Mouse (Mus musculus): Measurements from ENCODE around the gene Zdhhc25. TPM values are rescaled to one million over a fixed set of nuclear protein-coding genes. Genes with fewer than 3 reads are reported as not detected.

Zdhhc25 gene
- polyA plus RNA-seq (2014; fragmentation: Nextera tagmentation; extraction: Ambion mirVana): not detected in 2 replicates

- no peaks in the 10 kb centered on the region for H3K27me3 ChIP-seq (ENCODE audit: control insufficient read depth, insufficient read depth, low read length)
- no peaks in the 10 kb centered on the region for H3K4me1 ChIP-seq (ENCODE audit: control insufficient read depth, insufficient read depth, low read length)
- no peak within 1 kb of the TSS for H3K4me2 ChIP-seq (replicated peaks; ENCODE audit: low read depth, low read length)
- 84% methylated on average over 4 of the region's 4 CpGs for WGBS
- ATAC-seq (ENCODE audit: low FRiP score, low TSS enrichment): no peak
- no peaks in the 10 kb centered on the region for H3K9me3 ChIP-seq (ENCODE audit: control insufficient read depth, low read length)
- no peak within 1 kb of the TSS for H3K27ac ChIP-seq (ENCODE audit: low read depth, low read length)
- H3K9ac ChIP-seq (ENCODE audit: low read depth, low read length): no peak within 1 kb of the TSS
- H3K4me3 ChIP-seq (ENCODE audit: low read length): no peak within 1 kb of the TSS
- H3K36me3 ChIP-seq (ENCODE audit: control insufficient read depth, insufficient read depth, low read length): no peaks in the 10 kb centered on the region
Observed at GRCm38 (mm10) chr15:88600002-88600401, at the start of gene Zdhhc25. Zdhhc25 (plus strand) TSS chr15:88600302.

GRCm38 (mm10) chr15:88552852-88553251 is 47.2 kb upstream of the Zdhhc25 start:
- no peaks in the 10 kb centered on the region for H3K27me3 ChIP-seq (ENCODE audit: control insufficient read depth, insufficient read depth, low read length)
- no peak overlapping the region for H3K4me2 ChIP-seq (replicated peaks; ENCODE audit: low read depth, low read length)
- no peaks in the 10 kb centered on the region for H3K4me1 ChIP-seq (ENCODE audit: control insufficient read depth, insufficient read depth, low read length)
- no peak for ATAC-seq (ENCODE audit: low FRiP score, low TSS enrichment)
- H3K9ac ChIP-seq (ENCODE audit: low read depth, low read length): no peak overlapping the region
- no peaks in the 10 kb centered on the region for H3K9me3 ChIP-seq (ENCODE audit: control insufficient read depth, low read length)
- H3K36me3 ChIP-seq (ENCODE audit: control insufficient read depth, insufficient read depth, low read length): no peaks in the 10 kb centered on the region
- no peak overlapping the region for H3K27ac ChIP-seq (ENCODE audit: low read depth, low read length)
- 81% methylated on average over 9 of the region's 9 CpGs for WGBS
- H3K4me3 ChIP-seq (ENCODE audit: low read length): no peak overlapping the region

- Histone ChIP-seq H3K4me3 (ENCODE audit: low read length) (no peak overlapping the region), H3K4me1 (ENCODE audit: control insufficient read depth, insufficient read depth, low read length) (no peaks in the 10 kb centered on the region), H3K27ac (ENCODE audit: low read depth, low read length) (no peak overlapping the region), H3K9ac (ENCODE audit: low read depth, low read length) (no peak overlapping the region), H3K27me3 (ENCODE audit: control insufficient read depth, insufficient read depth, low read length) (no peaks in the 10 kb centered on the region), H3K36me3 (ENCODE audit: control insufficient read depth, insufficient read depth, low read length) (no peaks in the 10 kb centered on the region), H3K9me3 (ENCODE audit: control insufficient read depth, low read length) (no peaks in the 10 kb centered on the region), H3K4me2 (replicated peaks; ENCODE audit: low read depth, low read length) (no peak overlapping the region)
- WGBS: 22% methylated on average over 8 of the region's 8 CpGs
- ATAC-seq (ENCODE audit: low FRiP score, low TSS enrichment): no peak
Observed at GRCm38 (mm10) chr15:88555476-88555875, 44.6 kb upstream of the Zdhhc25 start.

- Histone ChIP-seq H3K4me3 (ENCODE audit: low read length) (no peak overlapping the region), H3K9me3 (ENCODE audit: control insufficient read depth, low read length) (no peaks in the 10 kb centered on the region), H3K9ac (ENCODE audit: low read depth, low read length) (no peak overlapping the region), H3K4me1 (ENCODE audit: control insufficient read depth, insufficient read depth, low read length) (no peaks in the 10 kb centered on the region), H3K36me3 (ENCODE audit: control insufficient read depth, insufficient read depth, low read length) (no peaks in the 10 kb centered on the region), H3K27ac (ENCODE audit: low read depth, low read length) (no peak overlapping the region), H3K27me3 (ENCODE audit: control insufficient read depth, insufficient read depth, low read length) (0 out of 2 replicates have a peak, but pooled peaks cover 3% of the 10 kb centered on the region), H3K4me2 (replicated peaks; ENCODE audit: low read depth, low read length) (no peak overlapping the region)
- no peak for ATAC-seq (ENCODE audit: low FRiP score, low TSS enrichment)
- WGBS: 64% methylated on average over 6 of the region's 6 CpGs
Observed at GRCm38 (mm10) chr15:88560637-88561036, 39.5 kb upstream of the Zdhhc25 start.

- Histone ChIP-seq H3K4me2 (replicated peaks; ENCODE audit: low read depth, low read length) (no peak overlapping the region; the same call in 1 of the 2 replicates), H3K9ac (ENCODE audit: low read depth, low read length) (no peak overlapping the region), H3K27ac (ENCODE audit: low read depth, low read length) (no peak overlapping the region), H3K9me3 (ENCODE audit: control insufficient read depth, low read length) (no peaks in the 10 kb centered on the region), H3K36me3 (ENCODE audit: control insufficient read depth, insufficient read depth, low read length) (no peaks in the 10 kb centered on the region), H3K4me3 (ENCODE audit: low read length) (no peak overlapping the region), H3K4me1 (ENCODE audit: control insufficient read depth, insufficient read depth, low read length) (no peaks in the 10 kb centered on the region), H3K27me3 (ENCODE audit: control insufficient read depth, insufficient read depth, low read length) (0 out of 2 replicates have a peak, but pooled peaks cover 3% of the 10 kb centered on the region)
- ATAC-seq (ENCODE audit: low FRiP score, low TSS enrichment): no peak
- 8% methylated on average over 22 of the region's 22 CpGs for WGBS
Observed at GRCm38 (mm10) chr15:88561058-88561730, 38.9 kb upstream of the Zdhhc25 start.

GRCm38 (mm10) chr15:88565307-88565706 is 34.8 kb upstream of the Zdhhc25 start:
- ATAC-seq (ENCODE audit: low FRiP score, low TSS enrichment): no peak
- WGBS: 81% methylated on average over 9 of the region's 9 CpGs
- Histone ChIP-seq H3K27me3 (ENCODE audit: control insufficient read depth, insufficient read depth, low read length) (0 out of 2 replicates have a peak, but pooled peaks cover 3% of the 10 kb centered on the region), H3K9ac (ENCODE audit: low read depth, low read length) (no peak overlapping the region), H3K9me3 (ENCODE audit: control insufficient read depth, low read length) (no peaks in the 10 kb centered on the region), H3K4me1 (ENCODE audit: control insufficient read depth, insufficient read depth, low read length) (no peaks in the 10 kb centered on the region), H3K4me2 (replicated peaks; ENCODE audit: low read depth, low read length) (no peak overlapping the region), H3K4me3 (ENCODE audit: low read length) (no peak overlapping the region), H3K36me3 (ENCODE audit: control insufficient read depth, insufficient read depth, low read length) (no peaks in the 10 kb centered on the region), H3K27ac (ENCODE audit: low read depth, low read length) (no peak overlapping the region)

GRCm38 (mm10) chr15:88565806-88566205 is 34.3 kb upstream of the Zdhhc25 start:
- Histone ChIP-seq H3K36me3 (ENCODE audit: control insufficient read depth, insufficient read depth, low read length) (no peaks in the 10 kb centered on the region), H3K9ac (ENCODE audit: low read depth, low read length) (no peak overlapping the region), H3K9me3 (ENCODE audit: control insufficient read depth, low read length) (no peaks in the 10 kb centered on the region), H3K4me1 (ENCODE audit: control insufficient read depth, insufficient read depth, low read length) (no peaks in the 10 kb centered on the region), H3K4me2 (replicated peaks; ENCODE audit: low read depth, low read length) (no peak overlapping the region), H3K27me3 (ENCODE audit: control insufficient read depth, insufficient read depth, low read length) (0 out of 2 replicates have a peak, but pooled peaks cover 3% of the 10 kb centered on the region), H3K27ac (ENCODE audit: low read depth, low read length) (no peak overlapping the region), H3K4me3 (ENCODE audit: low read length) (no peak overlapping the region)
- no peak for ATAC-seq (ENCODE audit: low FRiP score, low TSS enrichment)
- WGBS: 73% methylated on average over 4 of the region's 4 CpGs

GRCm38 (mm10) chr15:88570697-88571096 is 29.4 kb upstream of the Zdhhc25 start:
- WGBS: 65% methylated on average over 17 of the region's 17 CpGs
- Histone ChIP-seq H3K9me3 (ENCODE audit: control insufficient read depth, low read length) (no peaks in the 10 kb centered on the region), H3K27ac (ENCODE audit: low read depth, low read length) (no peak overlapping the region), H3K27me3 (ENCODE audit: control insufficient read depth, insufficient read depth, low read length) (no peaks in the 10 kb centered on the region), H3K9ac (ENCODE audit: low read depth, low read length) (no peak overlapping the region), H3K4me3 (ENCODE audit: low read length) (no peak overlapping the region), H3K36me3 (ENCODE audit: control insufficient read depth, insufficient read depth, low read length) (no peaks in the 10 kb centered on the region), H3K4me1 (ENCODE audit: control insufficient read depth, insufficient read depth, low read length) (no peaks in the 10 kb centered on the region), H3K4me2 (replicated peaks; ENCODE audit: low read depth, low read length) (no peak overlapping the region)
- ATAC-seq (ENCODE audit: low FRiP score, low TSS enrichment): no peak

- Histone ChIP-seq H3K27ac (ENCODE audit: low read depth, low read length) (no peak overlapping the region), H3K4me2 (replicated peaks; ENCODE audit: low read depth, low read length) (no peak overlapping the region), H3K9ac (ENCODE audit: low read depth, low read length) (no peak overlapping the region), H3K36me3 (ENCODE audit: control insufficient read depth, insufficient read depth, low read length) (no peaks in the 10 kb centered on the region), H3K4me1 (ENCODE audit: control insufficient read depth, insufficient read depth, low read length) (no peaks in the 10 kb centered on the region), H3K4me3 (ENCODE audit: low read length) (no peak overlapping the region), H3K9me3 (ENCODE audit: control insufficient read depth, low read length) (no peaks in the 10 kb centered on the region), H3K27me3 (ENCODE audit: control insufficient read depth, insufficient read depth, low read length) (no peaks in the 10 kb centered on the region)
- ATAC-seq (ENCODE audit: low FRiP score, low TSS enrichment): no peak
- WGBS: 91% methylated on average over 6 of the region's 6 CpGs
Observed at GRCm38 (mm10) chr15:88579461-88579860, 20.6 kb upstream of the Zdhhc25 start.

Measured in kidney, embryonic 14.5 days (tissue).